Mouse (Mus musculus) heart, embryonic 16.5 days (tissue): ENCODE results near the gene Ccdc34. TPM values are rescaled to one million over a fixed set of nuclear protein-coding genes. Genes with fewer than 3 reads are reported as not detected.

Experiments used
- ATAC-seq: fragments of 200-750 bp; cut with Nextera tagmentation; replicated peaks from 2 replicates; pipeline ENCODE4 v1.8.0; 2017; ENCODE audit warnings: moderate number of reproducible peaks; ENCODE audit not compliant: insufficient read depth, low FRiP score; ENCODE audit errors: extremely low read depth
- H3K27ac ChIP-seq: fragments of 300-500 bp; sonication (generic); 2 replicates; pipeline ENCODE4 v1.5.1; 2014; ENCODE audit warnings: mild to moderate bottlenecking, low read length, control low read depth, moderate library complexity
- H3K27me3 ChIP-seq: fragments of 300-500 bp; sonication (generic); 2 replicates; pipeline ENCODE4 v1.6.1; 2014; ENCODE audit warnings: low read length, mixed read lengths; ENCODE audit not compliant: control insufficient read depth, insufficient read depth
- H3K36me3 ChIP-seq: fragments of 300-500 bp; sonication (generic); 2 replicates; pipeline ENCODE4 v1.6.1; 2014; ENCODE audit not compliant: control insufficient read depth, insufficient read depth
- H3K4me1 ChIP-seq: fragments of 300-500 bp; sonication (generic); 2 replicates; pipeline ENCODE4 v1.6.1; 2014; ENCODE audit warnings: low read length, mixed read lengths; ENCODE audit not compliant: control insufficient read depth, insufficient read depth
- H3K4me2 ChIP-seq: fragments of 300-500 bp; sonication (generic); 2 replicates; pipeline ENCODE4 v1.6.1; 2014; ENCODE audit warnings: low read depth, mild to moderate bottlenecking, control low read depth, low read length
- H3K4me3 ChIP-seq: fragments of 300-500 bp; sonication (generic); 2 replicates; pipeline ENCODE4 v1.5.1; 2014; ENCODE audit warnings: mild to moderate bottlenecking, control low read depth, low read length
- H3K9ac ChIP-seq: fragments of 300-500 bp; sonication (generic); 2 replicates; pipeline ENCODE4 v1.6.1; 2014; ENCODE audit warnings: low read length, control low read depth
- H3K9me3 ChIP-seq: fragments of 300-500 bp; sonication (generic); replicated peaks from 2 replicates; pipeline ENCODE4 v1.6.1; 2016; ENCODE audit warnings: low read length; ENCODE audit not compliant: control insufficient read depth
- WGBS: fragments of 180-500 bp; shearing (Covaris S2); extraction: QIAGEN DNeasy Blood & Tissue Kit; methylation state at CpG from one replicate; pipeline ENCODE4 v1.1.7; 2014; 5-methylcytosine and 5-hydroxymethylcytosine counted together
- polyA plus RNA-seq: library from polyadenylated mRNA; unstranded; fragments of >200 nt; fragmentation: Nextera tagmentation; extraction: Ambion mirVana; gene quantifications from 2 replicates; pipeline ENCODE4 v1.2.1, GENCODE M21; 2015

Ccdc34 gene
- polyA plus RNA-seq, 1 experiment from 2014 or later: 26.4 TPM

GRCm38 (mm10) chr2:110009449-110009848, 8.2 kb upstream of the Ccdc34 start:
- H3K27me3 ChIP-seq: no peaks in the 10 kb centered on the region
- no peak overlapping the region for H3K4me3 ChIP-seq
- no peak overlapping the region for H3K27ac ChIP-seq
- H3K9me3 ChIP-seq: no peaks in the 10 kb centered on the region
- no peak overlapping the region for H3K4me2 ChIP-seq
- ATAC-seq: no peak
- no peak overlapping the region for H3K9ac ChIP-seq
- peaks cover 22% of the 10 kb centered on the region for H3K36me3 ChIP-seq
- H3K4me1 ChIP-seq: no peaks in the 10 kb centered on the region

- Histone ChIP-seq H3K4me2 (no peak overlapping the region), H3K4me3 (no peak overlapping the region), H3K27ac (no peak overlapping the region), H3K9me3 (no peaks in the 10 kb centered on the region), H3K4me1 (0 out of 2 replicates have a peak, but pooled peaks cover 2% of the 10 kb centered on the region), H3K27me3 (no peaks in the 10 kb centered on the region), H3K36me3 (peaks cover 16% of the 10 kb centered on the region), H3K9ac (no peak overlapping the region)
- no peak for ATAC-seq
- WGBS: 86% methylated on average over 13 of the region's 13 CpGs
Measured at GRCm38 (mm10) chr2:110012184-110012725, 5.4 kb upstream of the Ccdc34 start.

DNA sequence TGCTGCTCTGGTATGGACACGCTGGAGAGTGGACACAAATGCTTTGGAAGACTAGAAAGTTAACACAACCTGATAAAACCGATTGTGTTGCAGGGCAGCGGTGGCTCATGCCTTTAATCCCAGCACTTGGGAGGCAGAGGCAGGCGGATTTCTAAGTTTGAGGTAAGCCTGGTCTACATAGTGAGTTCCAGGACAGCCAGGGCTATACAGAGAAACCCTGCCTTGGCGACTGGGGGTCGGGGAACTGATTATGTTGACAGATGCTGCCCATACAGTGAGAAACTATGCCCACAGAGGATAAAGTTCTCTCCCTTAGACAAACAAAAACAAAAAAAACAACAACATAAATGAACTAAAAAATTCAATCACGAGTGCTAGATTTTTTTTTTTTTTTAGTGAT, 530 bp upstream of the Ccdc34 start:
- no peak overlapping the region for H3K27ac ChIP-seq
- no peak for ATAC-seq
- peak overlapping the region; percentile 92 for H3K9ac ChIP-seq
- no peaks in the 10 kb centered on the region for H3K27me3 ChIP-seq
- H3K4me3 ChIP-seq: peak overlapping the region; percentile 78
- no peaks in the 10 kb centered on the region for H3K9me3 ChIP-seq
- WGBS: 35% methylated on average over 7 of the region's 7 CpGs
- H3K36me3 ChIP-seq: peaks cover 10% of the 10 kb centered on the region
- H3K4me2 ChIP-seq: peak overlapping the region; percentile 86
- H3K4me1 ChIP-seq: peaks cover 20% of the 10 kb centered on the region

GRCm38 (mm10) chr2:110019656-110020055, 2.0 kb downstream of the Ccdc34 start:
- H3K4me3 ChIP-seq: peak overlapping the region; percentile 1; the same call in 1 of the 2 replicates
- no peak for ATAC-seq

GRCm38 (mm10) chr2:110020430-110020829, 2.8 kb downstream of the Ccdc34 start:
- no peak overlapping the region for H3K4me3 ChIP-seq
- WGBS: 85% methylated on average over 1 of the region's 1 CpGs
- H3K9ac ChIP-seq: no peak overlapping the region
- no peaks in the 10 kb centered on the region for H3K9me3 ChIP-seq
- H3K4me1 ChIP-seq: peaks cover 20% of the 10 kb centered on the region
- no peak overlapping the region for H3K27ac ChIP-seq
- no peaks in the 10 kb centered on the region for H3K27me3 ChIP-seq
- ATAC-seq: no peak
- H3K4me2 ChIP-seq: no peak overlapping the region
- H3K36me3 ChIP-seq: 0 out of 2 replicates have a peak, but pooled peaks cover 10% of the 10 kb centered on the region

More at GRCm38 (mm10) chr2:110019656-110020055, 2.0 kb downstream of the Ccdc34 start:
- Histone ChIP-seq H3K27ac (no peak overlapping the region), H3K27me3 (no peaks in the 10 kb centered on the region), H3K36me3 (0 out of 2 replicates have a peak, but pooled peaks cover 10% of the 10 kb centered on the region), H3K4me2 (peak overlapping the region; percentile 26), H3K9me3 (no peaks in the 10 kb centered on the region), H3K9ac (no peak overlapping the region), H3K4me1 (peaks cover 20% of the 10 kb centered on the region)
- 83% methylated on average over 4 of the region's 4 CpGs for whole genome bisulfite sequencing

DNA sequence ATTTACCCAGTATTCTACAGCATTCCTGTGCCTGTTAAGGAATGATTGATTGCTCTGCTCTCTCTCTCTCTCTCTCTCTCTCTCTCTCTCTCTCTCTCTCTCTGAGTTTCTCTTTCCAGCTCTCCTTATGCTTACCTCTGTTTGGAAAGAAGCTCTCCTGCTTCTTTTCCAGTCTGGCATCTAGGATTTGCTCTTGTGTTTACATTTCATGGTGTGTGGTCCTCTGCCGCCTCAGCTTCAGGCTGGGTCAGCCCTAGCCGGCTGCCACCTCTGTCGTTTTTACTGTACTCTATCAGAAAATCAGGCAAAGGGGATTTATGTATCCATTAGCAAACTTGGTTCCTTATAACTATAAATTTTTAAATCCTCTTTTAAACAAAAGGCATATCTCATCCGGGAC, 18.6 kb downstream of the Ccdc34 start:
- H3K36me3 ChIP-seq: peaks cover 12% of the 10 kb centered on the region
- H3K27ac ChIP-seq: no peak overlapping the region

DNA sequence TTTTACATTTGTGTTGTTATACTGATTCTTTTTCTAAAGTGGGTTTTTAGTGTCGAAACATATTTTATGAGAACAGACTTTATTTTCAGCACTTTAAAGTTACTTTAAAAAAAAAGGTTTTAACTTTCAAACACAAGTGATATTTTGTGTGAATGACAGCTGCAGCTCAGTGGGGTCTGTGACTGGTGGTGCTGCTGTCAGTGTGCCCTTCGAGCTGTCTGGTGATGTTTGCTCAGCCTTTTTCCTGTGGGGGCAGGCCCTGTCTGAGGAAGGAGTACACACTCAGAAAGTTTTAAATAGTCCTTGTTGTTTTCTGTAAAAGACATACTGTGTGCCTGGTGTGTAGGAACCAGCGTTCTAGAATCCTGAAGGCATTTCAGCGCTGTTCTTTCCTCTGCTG, 19.0 kb downstream of the Ccdc34 start:
- 47% methylated on average over 4 of the region's 4 CpGs for WGBS
- Histone ChIP-seq H3K36me3 (peaks cover 12% of the 10 kb centered on the region), H3K9me3 (no peaks in the 10 kb centered on the region), H3K27ac (peak overlapping the region; percentile 82), H3K9ac (peak overlapping the region; percentile 54; the same call in 1 of the 2 replicates), H3K4me3 (no peak overlapping the region), H3K4me1 (peaks cover 16% of the 10 kb centered on the region), H3K27me3 (no peaks in the 10 kb centered on the region), H3K4me2 (peak overlapping the region; percentile 41)
- ATAC-seq: no peak; the same call in 1 of the 2 replicates

More for the DNA sequence above, 18.6 kb downstream of the Ccdc34 start:
- Histone ChIP-seq H3K9ac (peak overlapping the region; percentile 4; the same call in 1 of the 2 replicates), H3K4me3 (no peak overlapping the region), H3K4me2 (peak overlapping the region; percentile 14; the same call in 1 of the 2 replicates), H3K9me3 (no peaks in the 10 kb centered on the region), H3K4me1 (peaks cover 16% of the 10 kb centered on the region), H3K27me3 (no peaks in the 10 kb centered on the region)
- 35% methylated on average over 4 of the region's 4 CpGs for WGBS
- ATAC-seq: no peak

DNA sequence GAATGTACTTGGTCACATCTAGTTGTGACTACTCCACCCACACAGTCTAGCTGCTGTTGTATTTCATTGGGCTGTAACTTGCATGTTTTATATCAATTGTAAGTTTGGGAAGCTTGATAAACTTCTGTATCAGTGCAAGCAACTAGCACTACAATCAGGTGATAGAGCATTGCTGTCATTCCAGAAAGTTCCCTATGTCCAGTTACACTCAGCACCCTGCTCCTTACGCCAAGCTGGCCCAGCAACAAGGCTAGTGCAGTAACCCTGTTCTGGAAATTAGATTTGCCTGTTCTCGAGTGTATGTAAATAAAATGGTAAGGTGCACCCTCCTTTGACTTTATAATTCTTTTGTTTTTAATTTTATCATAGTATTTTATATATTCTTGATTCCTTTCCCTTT, 19.6 kb downstream of the Ccdc34 start:
- WGBS: 41% methylated on average over 2 of the region's 2 CpGs

GRCm38 (mm10) chr2:110038341-110038740, 20.7 kb downstream of the Ccdc34 start:
- H3K9ac ChIP-seq: no peak overlapping the region
- 75% methylated on average over 5 of the region's 5 CpGs for WGBS

More for the DNA sequence above, 19.6 kb downstream of the Ccdc34 start:
- peak; percentile 73 for ATAC-seq
- Histone ChIP-seq H3K36me3 (peaks cover 12% of the 10 kb centered on the region), H3K27ac (peak overlapping the region; percentile 82), H3K9ac (no peak overlapping the region), H3K27me3 (no peaks in the 10 kb centered on the region), H3K9me3 (no peaks in the 10 kb centered on the region), H3K4me2 (peak overlapping the region; percentile 41; the same call in 1 of the 2 replicates), H3K4me3 (no peak overlapping the region), H3K4me1 (peaks cover 16% of the 10 kb centered on the region)

More at GRCm38 (mm10) chr2:110038341-110038740, 20.7 kb downstream of the Ccdc34 start:
- Histone ChIP-seq H3K4me2 (no peak overlapping the region), H3K4me3 (no peak overlapping the region), H3K27me3 (no peaks in the 10 kb centered on the region), H3K27ac (peak overlapping the region; percentile 50), H3K4me1 (peaks cover 18% of the 10 kb centered on the region), H3K36me3 (peaks cover 9% of the 10 kb centered on the region), H3K9me3 (no peaks in the 10 kb centered on the region)
- ATAC-seq: no peak
